Mouse (Mus musculus) adrenal gland (tissue): Measurements from ENCODE around the gene Rpl27a.

Source experiments
- intact Hi-C: fragments of 180-260 bp; cut with DNase I; formaldehyde crosslinking; loops from one replicate; pipeline ENCODE4 v1.15.1; 2025
- long read RNA-seq, 2 experiments: library from polyadenylated mRNA; unstranded; transcript quantifications; one replicate each; pipeline ENCODE4 v2.0.0; 2020; ENCODE audit warnings: borderline replicate concordance in 1 of 2; ENCODE audit not compliant: insufficient replicate concordance in 1 of 2

Gene Rpl27a
- long read RNA-seq, experiment 1, transcript Rpl27a-203 (5 exons, 1,158 nt), result major isoform, 588 of 613 reads
- long read RNA-seq, experiment 1, partial matches to known transcripts, result 15 of 613 reads
- long read RNA-seq, experiment 1, other reads (novel, unspliced or antisense), result 9 of 613 reads
- long read RNA-seq, experiment 2, transcript Rpl27a-203 (5 exons, 1,158 nt), result major isoform, 692 of 726 reads
- long read RNA-seq, experiment 2, partial matches to known transcripts, result 19 of 726 reads
- long read RNA-seq, experiment 2, other reads (novel, unspliced or antisense), result 14 of 726 reads

- intact Hi-C loops, result no loop called here
Observed at GRCm38 (mm10) chr7:109518838-109519696, at the start of gene Rpl27a. Gene Rpl27a, plus strand, starts transcription at chr7:109519147.

GRCm38 (mm10) chr7:109470700-109471099 is 48.2 kb upstream of the Rpl27a start:
- intact Hi-C loops, result no loop called here

- intact Hi-C loops, result no loop called here
Observed at GRCm38 (mm10) chr7:109477926-109478325, 41.0 kb upstream of the Rpl27a start.

GRCm38 (mm10) chr7:109480765-109481197 is 38.2 kb upstream of the Rpl27a start:
- intact Hi-C loops, result no loop called here

- intact Hi-C loops, result no loop called here
Observed at GRCm38 (mm10) chr7:109484221-109484620, 34.7 kb upstream of the Rpl27a start.

- intact Hi-C loops, result no loop called here
Observed at GRCm38 (mm10) chr7:109492616-109493318, 26.2 kb upstream of the Rpl27a start.

DNA sequence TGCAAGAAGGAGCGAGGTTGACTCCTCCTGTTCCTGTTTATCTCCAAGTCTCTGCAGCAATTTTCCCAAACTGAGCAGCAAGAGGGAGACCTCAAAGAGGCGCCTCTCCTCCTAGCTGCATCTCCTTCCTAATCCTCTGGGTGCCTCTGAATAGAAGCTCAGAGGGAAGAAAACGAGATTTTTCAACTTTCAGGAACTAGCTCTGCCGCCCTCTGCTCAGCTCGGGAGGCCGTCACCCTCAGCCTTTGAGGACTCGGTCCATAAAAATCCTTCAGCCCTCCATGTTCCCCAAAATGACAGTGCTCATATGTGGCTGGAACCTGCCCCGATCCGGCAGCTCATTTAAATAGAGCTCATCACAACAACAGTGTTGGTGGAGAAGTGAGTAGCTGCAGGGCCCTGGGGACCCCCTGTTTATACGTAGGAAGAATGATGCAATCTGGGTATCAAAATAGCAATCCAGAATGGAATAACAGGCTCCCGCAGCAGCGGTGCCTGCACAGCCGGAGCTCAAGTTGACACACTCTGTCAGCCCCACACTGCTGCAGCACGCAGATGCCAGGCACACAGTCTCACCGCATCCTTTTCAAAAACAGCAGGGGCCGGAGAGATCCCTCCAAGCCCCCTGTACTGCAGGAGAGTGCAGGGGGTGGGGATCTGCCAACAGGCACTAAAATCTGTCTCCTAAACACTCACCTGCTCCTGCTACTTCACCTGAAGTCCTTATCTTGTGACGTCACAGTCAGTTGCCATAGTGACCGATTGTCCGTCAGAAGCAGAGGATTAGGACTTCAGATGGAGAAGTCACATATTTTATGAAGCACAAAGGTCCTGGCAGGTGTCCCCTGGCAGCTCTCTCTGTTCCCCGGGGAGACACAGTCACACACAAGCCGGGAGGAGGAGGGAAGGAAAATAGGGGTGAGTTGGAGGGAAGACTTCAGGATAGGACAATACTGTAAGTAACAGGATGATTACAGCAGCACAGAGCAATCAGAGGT is 25.3 kb upstream of the Rpl27a start:
- intact Hi-C loops, result no loop called here

DNA sequence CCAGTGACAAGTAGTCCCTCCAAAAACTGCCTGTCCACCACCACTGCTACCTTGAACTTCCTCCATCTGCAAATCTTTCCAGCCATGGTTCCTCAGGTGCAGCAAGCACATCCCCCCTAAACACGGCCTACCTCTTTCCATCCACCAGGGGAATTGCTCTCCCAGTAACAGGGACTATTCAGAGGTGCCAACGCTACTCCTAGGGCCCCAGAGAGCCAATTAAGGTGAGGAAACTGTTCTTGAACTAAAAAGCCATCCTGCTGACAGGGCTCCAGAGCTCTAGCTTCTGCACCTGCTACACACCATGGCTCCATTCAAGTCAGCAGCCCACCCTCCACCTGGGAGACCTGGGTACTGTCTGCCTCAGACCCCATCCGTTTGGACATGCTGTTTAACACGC is 21.4 kb upstream of the Rpl27a start:
- intact Hi-C loops, result no loop called here

DNA sequence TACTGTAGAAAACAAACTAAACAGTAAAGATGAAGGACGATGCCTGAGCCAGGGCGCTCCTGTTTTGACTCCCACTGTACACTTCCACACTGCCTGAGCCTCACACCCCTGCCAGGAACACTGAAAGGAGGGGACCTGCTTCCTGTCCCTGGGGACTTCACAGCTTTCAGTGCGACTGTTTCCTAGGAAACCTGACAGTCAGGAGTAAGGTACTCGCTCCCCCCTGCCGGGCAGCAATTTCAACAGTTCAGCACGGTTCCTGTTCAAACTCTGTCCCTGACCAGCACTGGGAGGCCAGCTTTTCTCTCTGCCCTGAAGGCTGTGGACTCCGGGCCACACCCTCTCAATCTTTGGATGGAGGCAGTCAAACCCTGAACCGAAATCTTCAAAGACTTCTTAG is 11.8 kb upstream of the Rpl27a start:
- intact Hi-C loops, result no loop called here

- intact Hi-C loops, result no loop called here
Observed at GRCm38 (mm10) chr7:109507572-109507971, 11.4 kb upstream of the Rpl27a start.

- intact Hi-C loops, result no loop called here
Observed at GRCm38 (mm10) chr7:109508034-109508433, 10.9 kb upstream of the Rpl27a start, which contains the start of gene Trim66. Gene Trim66, minus strand, starts transcription at chr7:109508134.

GRCm38 (mm10) chr7:109510799-109511198 is 8.1 kb upstream of the Rpl27a start:
- intact Hi-C loops, result no loop called here

DNA sequence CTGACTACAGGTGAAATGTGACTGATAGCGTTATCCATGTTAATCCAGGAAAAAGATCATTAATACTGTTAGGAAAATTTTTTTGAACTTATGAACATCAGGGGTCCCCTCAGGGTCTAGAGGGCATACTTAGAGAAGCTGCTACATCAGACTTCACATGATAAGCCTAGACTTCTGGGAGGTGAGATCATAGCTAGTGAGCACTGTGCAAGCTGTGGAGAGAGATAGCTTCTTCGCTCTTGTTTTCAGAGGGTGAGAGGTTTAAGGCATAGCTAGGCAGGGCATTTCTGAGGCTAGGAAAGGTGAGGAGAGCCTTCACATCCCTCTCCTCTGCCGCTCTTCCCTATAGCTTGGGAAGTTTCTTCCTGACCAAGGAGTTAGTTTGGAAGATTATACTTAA is 7.1 kb upstream of the Rpl27a start:
- intact Hi-C loops, result no loop called here

- intact Hi-C loops, result no loop called here
Observed at GRCm38 (mm10) chr7:109516500-109516899, 2.4 kb upstream of the Rpl27a start.

- intact Hi-C loops, result no loop called here
Observed at GRCm38 (mm10) chr7:109518036-109518681, 788 bp upstream of the Rpl27a start.

- intact Hi-C loops, result no loop called here
Observed at GRCm38 (mm10) chr7:109519936-109520335, 989 bp downstream of the Rpl27a start.

DNA sequence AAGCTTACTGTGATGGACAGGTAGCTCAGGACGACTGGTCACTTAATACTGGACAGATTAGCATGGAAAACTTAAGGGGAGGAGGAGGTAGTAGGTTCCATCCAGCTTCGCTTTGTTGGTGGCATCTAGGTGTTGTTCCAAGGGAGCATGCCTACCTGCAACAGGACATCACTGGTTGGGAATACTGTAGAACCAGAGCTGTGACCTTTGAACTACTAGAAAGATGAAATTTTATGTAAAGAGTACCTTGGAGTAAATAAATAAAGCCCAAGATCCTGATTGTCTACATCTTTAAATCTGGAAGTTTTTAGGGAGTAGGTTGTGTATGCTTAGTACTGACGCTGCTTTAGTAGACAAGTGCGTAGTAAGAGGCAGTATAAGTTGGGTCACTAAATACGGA is 3.1 kb downstream of the Rpl27a start:
- intact Hi-C loops, result no loop called here

- intact Hi-C loops, result no loop called here
Observed at GRCm38 (mm10) chr7:109523304-109523703, 4.4 kb downstream of the Rpl27a start.

DNA sequence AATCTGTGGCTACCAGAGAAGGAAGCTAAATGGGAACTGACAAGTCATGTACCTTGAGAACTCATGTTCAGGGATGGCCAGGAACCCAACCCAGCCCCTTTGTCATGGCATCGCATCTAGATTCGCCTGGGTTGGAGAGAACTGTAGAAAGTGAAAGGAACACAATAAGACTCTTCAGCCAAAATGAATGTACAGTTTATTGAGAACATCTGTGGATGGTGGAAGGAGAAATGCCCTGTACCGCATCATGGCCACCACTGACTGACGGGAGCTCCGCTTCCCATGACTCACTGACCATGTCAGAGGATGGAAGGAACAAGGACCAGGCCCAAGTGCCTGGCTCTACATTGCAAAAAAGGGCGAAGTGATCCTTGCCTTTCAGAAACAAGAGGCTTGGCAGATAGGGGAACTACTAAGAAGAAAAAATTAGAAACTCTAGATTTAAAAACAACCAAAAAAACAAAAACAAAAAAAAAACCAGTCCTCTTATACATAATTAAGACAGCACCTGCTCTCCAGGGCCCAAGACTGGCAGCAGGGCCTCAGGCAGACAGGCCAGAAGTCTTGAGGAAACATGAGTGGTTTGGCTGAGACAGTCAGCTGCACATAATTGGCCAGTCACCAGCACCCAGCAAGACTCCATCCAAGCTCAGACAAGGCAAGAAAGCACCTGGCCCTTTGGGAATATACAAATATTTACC is 4.9 kb downstream of the Rpl27a start:
- intact Hi-C loops, result no loop called here

DNA sequence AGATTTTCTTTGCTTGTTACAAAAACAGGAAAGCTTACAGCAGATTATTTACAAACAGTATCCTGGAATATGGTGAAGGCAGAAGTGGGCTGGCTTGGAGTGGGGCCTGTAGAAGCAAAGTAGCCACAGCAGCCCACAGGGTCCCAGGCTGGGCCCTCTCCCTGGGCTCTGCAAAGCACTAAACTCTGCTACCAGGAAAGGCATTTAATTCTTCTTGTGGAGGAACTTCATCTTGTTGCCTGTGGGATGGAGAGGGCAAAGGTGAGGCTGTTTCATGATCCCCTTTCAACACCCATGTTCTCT is 5.4 kb downstream of the Rpl27a start:
- intact Hi-C loops, result no loop called here
